Mouse (Mus musculus): ENCODE data around the gene Pgm1.

DNA sequence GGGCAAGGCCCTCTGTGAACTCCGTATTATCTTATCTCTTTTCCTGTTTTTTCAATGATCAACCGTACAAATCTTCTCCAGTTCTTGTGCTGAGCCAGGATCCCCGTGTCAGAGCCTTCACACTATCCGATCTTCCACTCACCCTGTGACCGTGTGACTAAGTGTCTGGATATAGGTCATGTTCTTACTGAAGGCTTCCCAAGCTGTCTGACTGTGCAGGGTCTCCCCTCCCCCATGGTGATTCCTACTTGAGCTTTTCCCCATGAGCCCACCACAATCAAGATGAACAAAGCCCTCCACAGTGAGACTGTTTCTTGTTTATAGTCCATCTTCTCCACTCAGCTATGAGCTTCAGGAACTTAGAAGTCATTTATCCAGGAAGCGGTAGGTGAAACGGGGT lies 78.5 kb downstream of the Pgm1 start:
- TF ChIP-seq POLR2A (IDR thresholded peaks at IDR 0.05; ENCODE audit: control insufficient read depth in 1 of 2, insufficient read depth in 1 of 2, low read depth in 1 of 2, low read length in 2 of 2, poor library complexity in 1 of 2) (no peak), ELF1 (IDR thresholded peaks at IDR 0.05; ENCODE audit: low read depth, low read length) (no peak), CTCF (IDR thresholded peaks at IDR 0.05 in 2 of 3, conservative IDR thresholded peaks at IDR 0.05 in 1 of 3; ENCODE audit: control insufficient read depth in 1 of 3, insufficient read depth in 1 of 3, low read depth in 2 of 3, low read length in 3 of 3, poor library complexity in 1 of 3, severe bottlenecking in 1 of 3) (no peak), HCFC1 (IDR thresholded peaks at IDR 0.05; ENCODE audit: low read depth, low read length) (no peak), TCF12 (IDR thresholded peaks at IDR 0.05; ENCODE audit: low read depth, low read length) (no peak), UBTF (IDR thresholded peaks at IDR 0.05; ENCODE audit: borderline replicate concordance, insufficient read depth, low read depth, low read length) (no peak), POLR2AphosphoS2 (IDR thresholded peaks at IDR 0.05; ENCODE audit: low read length) (no peak), CHD2 (IDR thresholded peaks at IDR 0.05; ENCODE audit: low read length) (no peak), RCOR1 (IDR thresholded peaks at IDR 0.05; ENCODE audit: low read depth, low read length) (no peak), GATA1 (IDR thresholded peaks at IDR 0.05; ENCODE audit: low read depth, low read length) (no peak), USF1 (IDR thresholded peaks at IDR 0.05; ENCODE audit: low read depth, low read length) (no peak)
